31 mouse cellular contexts compared by ENCODE assay signal in genomic region chr3:63036691-63037090, GRCm38 (mm10).
"Had no signal": no experiment of that assay in that cellular context is flagged by ENCODE, and none has a peak within 500 bp of the region (broad histone marks: within the 10 kb centered on the region; RNA-seq: fewer than 3 reads in every experiment).

No protein-coding gene starts in this region.

- H3K27me3 ChIP-seq: limb, embryonic 12.5 days; limb, embryonic 15.5 days; liver, embryonic 12.5 days; liver, embryonic 13.5 days; liver, embryonic 15.5 days; lung, embryonic 15.5 days; megakaryocyte, embryonic 14.5 days; midbrain, embryonic 12.5 days; midbrain, embryonic 13.5 days; midbrain, embryonic 15.5 days; neural tube, embryonic 12.5 days had no signal

- H3K9ac ChIP-seq: limb, embryonic 12.5 days; limb, embryonic 15.5 days; liver, embryonic 12.5 days; liver, embryonic 13.5 days; liver, embryonic 14.5 days; liver, embryonic 15.5 days; liver, postnatal 0 days; lung, embryonic 14.5 days; lung, embryonic 15.5 days; midbrain, embryonic 12.5 days; midbrain, embryonic 13.5 days; midbrain, embryonic 15.5 days; neural tube, embryonic 12.5 days had no signal

- DNase-seq: left cerebral cortex, postnatal 4 days; liver; liver, embryonic 13.5 days; liver, postnatal 0 days; lung, adult 18-20 months; lung, adult 2 months; lung, embryonic 14.5 days; lung, postnatal 10 days; lung, postnatal 14 days; lung, postnatal 36 days; lung, postnatal 4 days; midbrain, embryonic 14.5 days had no signal

- H3K36me3 ChIP-seq: limb, embryonic 12.5 days; limb, embryonic 15.5 days; liver, embryonic 12.5 days; liver, embryonic 13.5 days; liver, embryonic 15.5 days; lung, embryonic 15.5 days; midbrain, embryonic 10.5 days; midbrain, embryonic 12.5 days; midbrain, embryonic 13.5 days; midbrain, embryonic 15.5 days; neural tube, embryonic 12.5 days had no signal

- H3K4me1 ChIP-seq: limb, embryonic 15.5 days; liver, embryonic 12.5 days; liver, embryonic 13.5 days; liver, embryonic 15.5 days; lung, embryonic 15.5 days; megakaryocyte, embryonic 14.5 days; midbrain, embryonic 10.5 days; midbrain, embryonic 12.5 days; midbrain, embryonic 13.5 days; midbrain, embryonic 15.5 days; neural tube, embryonic 12.5 days had no signal

- H3K9me3 ChIP-seq: limb, embryonic 12.5 days; limb, embryonic 15.5 days; liver, embryonic 12.5 days; liver, embryonic 13.5 days; liver, embryonic 15.5 days; lung, embryonic 15.5 days; megakaryocyte, embryonic 14.5 days; midbrain, embryonic 10.5 days; midbrain, embryonic 12.5 days; midbrain, embryonic 13.5 days; midbrain, embryonic 15.5 days; neural tube, embryonic 12.5 days had no signal

- H3K4me3 ChIP-seq: left cerebral cortex, adult 2 months; limb, embryonic 12.5 days; limb, embryonic 15.5 days; liver, embryonic 12.5 days; liver, embryonic 13.5 days; liver, embryonic 15.5 days; lung, embryonic 15.5 days; megakaryocyte, embryonic 14.5 days; midbrain, embryonic 10.5 days; midbrain, embryonic 12.5 days; midbrain, embryonic 13.5 days; midbrain, embryonic 15.5 days; myocyte; neural tube, embryonic 12.5 days had no signal

- H3K27ac ChIP-seq: left cerebral cortex, adult 2 months; limb, embryonic 15.5 days; liver, embryonic 12.5 days; liver, embryonic 13.5 days; liver, embryonic 14.5 days; liver, embryonic 15.5 days; lung, embryonic 15.5 days; macrophage; midbrain, embryonic 10.5 days; midbrain, embryonic 12.5 days; midbrain, embryonic 13.5 days; midbrain, embryonic 15.5 days; neural tube, embryonic 12.5 days had no signal

- ATAC-seq: liver, embryonic 12.5 days; liver, postnatal 0 days; lung, postnatal 0 days; midbrain, embryonic 13.5 days; midbrain, embryonic 15.5 days; midbrain, embryonic 16.5 days had no signal

- H3K4me2 ChIP-seq: limb, embryonic 12.5 days; limb, embryonic 15.5 days; liver, embryonic 11.5 days; liver, embryonic 12.5 days; liver, embryonic 13.5 days; liver, embryonic 15.5 days; lung, embryonic 14.5 days; lung, embryonic 15.5 days; midbrain, embryonic 11.5 days; midbrain, embryonic 12.5 days; midbrain, embryonic 13.5 days; midbrain, embryonic 15.5 days; neural tube, embryonic 12.5 days had no signal
